Mouse (Mus musculus) liver, adult 2 months (tissue): Measurements from ENCODE around the gene Apol6.

Experiments
- CTCF ChIP-seq: fragments of 200-500 bp; IDR thresholded peaks from 2 replicates; pipeline ENCODE4 v1.5.1; 2011; ENCODE audit warnings: low read depth, low read length, control low read depth
- POLR2A ChIP-seq: fragments of 200-500 bp; IDR thresholded peaks from 2 replicates; pipeline ENCODE4 v1.6.1; 2011; ENCODE audit warnings: low read length, control low read depth; ENCODE audit not compliant: insufficient read depth; ENCODE audit errors: extremely low read depth

DNA sequence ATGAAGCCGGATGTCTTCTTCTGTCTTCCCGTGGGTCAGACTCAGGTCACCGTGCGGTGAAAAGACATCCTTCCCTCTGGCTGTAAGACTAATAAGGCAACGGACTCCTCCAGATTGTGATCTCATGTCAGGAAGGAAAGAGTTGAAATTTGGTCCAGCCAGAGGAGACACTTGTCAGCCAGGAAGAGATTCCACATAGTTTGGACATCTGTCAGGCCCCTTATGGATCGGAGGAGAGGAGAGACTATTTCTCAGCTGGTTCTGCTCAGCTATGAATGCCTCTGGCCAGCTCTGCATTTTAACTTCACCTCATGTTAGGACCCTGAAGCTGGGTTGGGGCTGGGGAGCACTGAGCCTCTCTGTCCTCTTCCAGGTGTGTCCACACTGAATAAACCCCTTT lies 30.1 kb upstream of the Apol6 start:
- no peak for TF ChIP-seq CTCF
- TF ChIP-seq POLR2A = no peak
